Mouse (Mus musculus): ENCODE measurements around the gene Wdr18.
A peak's percentile ranks its signal among the peaks of the same experiment; 100 is the strongest.

GRCm38 (mm10) chr10:80014484-80015290 lies 54.7 kb downstream of the Wdr18 start:
- TF ChIP-seq CTCF (conservative IDR thresholded peaks at IDR 0.05 in 1 of 2, IDR thresholded peaks at IDR 0.05 in 1 of 2; ENCODE audit: low read depth in 2 of 2, low read length in 2 of 2) (peak in 1 of 2 experiments; percentile 71; a peak in 2 of 4 replicates), NRF1 (IDR thresholded peaks at IDR 0.05; ENCODE audit: low read depth, low read length) (no peak), ELF1 (IDR thresholded peaks at IDR 0.05; ENCODE audit: low read depth, low read length) (no peak), MAX (IDR thresholded peaks at IDR 0.05; ENCODE audit: low read length) (no peak), POLR2A (IDR thresholded peaks at IDR 0.05; ENCODE audit: low read depth, low read length) (no peak), CHD1 (IDR thresholded peaks at IDR 0.05; ENCODE audit: low read depth, low read length) (no peak), HCFC1 (IDR thresholded peaks at IDR 0.05; ENCODE audit: low read depth, low read length) (no peak), CHD2 (IDR thresholded peaks at IDR 0.05; ENCODE audit: low read length) (no peak), EP300 (IDR thresholded peaks at IDR 0.05; ENCODE audit: low read length) (no peak)
